Mouse (Mus musculus) splenic B cell, adult 2 months (primary cell): Measurements from ENCODE around the gene Ddit4.

Experiments used
- DNase-seq: peaks from one replicate; pipeline ENCODE4 v3.0.0-alpha.2; 2011; ENCODE audit warnings: low read depth, low spot score
- H3K27me3 ChIP-seq: 2 replicates; pipeline ENCODE4 v1.6.1; 2012; ENCODE audit warnings: mild to moderate bottlenecking, low read length, moderate library complexity, mixed read lengths; ENCODE audit not compliant: control insufficient read depth, poor library complexity, insufficient read depth, severe bottlenecking
- H3K36me3 ChIP-seq: 2 replicates; pipeline ENCODE4 v1.6.1; 2012; ENCODE audit warnings: mild to moderate bottlenecking, low read length, moderate library complexity, mixed read lengths; ENCODE audit not compliant: control insufficient read depth, poor library complexity, insufficient read depth, severe bottlenecking

Ddit4 gene

GRCm38 (mm10) chr10:59978401-59978800 is 26.8 kb upstream of the Ddit4 start:
- H3K36me3 ChIP-seq = no peaks in the 10 kb centered on the region
- no peak for DNase-seq
- no peaks in the 10 kb centered on the region for H3K27me3 ChIP-seq

- Histone ChIP-seq H3K27me3 (no peaks in the 10 kb centered on the region), H3K36me3 (no peaks in the 10 kb centered on the region)
- DNase-seq = no peak
Observed at GRCm38 (mm10) chr10:59977715-59978343, 26.2 kb upstream of the Ddit4 start.

DNA sequence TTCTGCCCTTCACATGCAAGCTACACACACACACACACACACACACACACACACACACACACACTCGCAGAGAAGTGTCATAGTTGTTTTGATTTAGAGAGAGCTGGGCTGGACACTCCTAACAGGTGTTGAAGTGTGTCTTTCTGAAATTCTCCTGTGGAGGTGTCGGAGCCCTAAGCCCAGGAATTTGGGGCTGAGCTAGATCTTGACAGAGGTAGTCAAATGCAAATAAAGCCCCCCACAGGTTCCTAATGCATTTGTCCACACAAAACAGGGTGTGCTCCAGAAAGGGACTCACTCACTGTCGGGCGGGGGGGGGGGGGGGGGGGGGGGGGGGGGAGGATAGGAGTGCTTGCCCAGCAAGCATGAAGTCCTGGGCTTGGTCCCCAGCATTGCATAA is 25.5 kb upstream of the Ddit4 start:
- Histone ChIP-seq H3K36me3 (no peaks in the 10 kb centered on the region), H3K27me3 (no peaks in the 10 kb centered on the region)
- no peak for DNase-seq

DNA sequence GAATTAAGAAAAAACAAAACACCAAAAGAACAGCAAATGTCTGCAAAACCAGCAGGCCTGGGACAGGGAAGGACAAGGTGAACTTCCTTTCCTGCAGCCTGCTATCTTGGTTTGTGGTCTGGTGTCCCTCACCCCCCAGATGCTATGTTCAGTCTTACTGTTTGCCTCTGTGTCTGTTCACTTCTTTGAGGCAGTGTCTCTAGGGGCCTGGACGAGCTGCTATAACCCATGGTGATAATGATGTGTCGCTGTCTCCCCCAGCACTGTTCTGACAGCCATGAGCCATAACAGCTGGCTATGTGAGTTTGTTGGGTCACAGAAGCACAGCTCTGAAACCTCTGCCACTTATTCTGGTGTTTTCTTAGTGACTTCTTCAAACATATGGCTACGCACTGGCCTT is 23.2 kb upstream of the Ddit4 start:
- DNase-seq = peak; percentile 55
- no peaks in the 10 kb centered on the region for H3K27me3 ChIP-seq
- no peaks in the 10 kb centered on the region for H3K36me3 ChIP-seq

GRCm38 (mm10) chr10:59974191-59974664 is 22.6 kb upstream of the Ddit4 start:
- Histone ChIP-seq H3K36me3 (no peaks in the 10 kb centered on the region), H3K27me3 (no peaks in the 10 kb centered on the region)
- DNase-seq = peak; percentile 75

DNA sequence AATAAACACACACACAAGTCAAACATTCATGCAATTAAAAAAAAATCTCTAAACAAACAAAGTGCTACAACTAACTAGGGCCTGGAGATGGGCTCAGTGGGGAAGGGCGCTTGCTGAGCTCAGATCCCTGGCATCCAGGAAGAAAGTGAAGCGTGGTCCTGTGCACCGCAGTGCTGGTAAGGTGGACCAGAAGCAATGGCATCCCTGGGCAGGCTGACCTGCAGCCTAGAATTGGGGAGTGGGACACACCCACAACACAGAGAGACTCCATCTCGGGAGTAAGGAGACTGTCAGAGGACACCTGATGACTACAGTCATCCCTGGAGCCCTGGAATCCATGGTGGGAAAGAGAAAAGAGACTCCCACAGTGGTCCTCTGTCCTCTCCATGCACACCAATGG is 21.8 kb upstream of the Ddit4 start:
- H3K36me3 ChIP-seq = no peaks in the 10 kb centered on the region; the same call in 1 of the 2 replicates
- DNase-seq = no peak
- no peaks in the 10 kb centered on the region for H3K27me3 ChIP-seq

DNA sequence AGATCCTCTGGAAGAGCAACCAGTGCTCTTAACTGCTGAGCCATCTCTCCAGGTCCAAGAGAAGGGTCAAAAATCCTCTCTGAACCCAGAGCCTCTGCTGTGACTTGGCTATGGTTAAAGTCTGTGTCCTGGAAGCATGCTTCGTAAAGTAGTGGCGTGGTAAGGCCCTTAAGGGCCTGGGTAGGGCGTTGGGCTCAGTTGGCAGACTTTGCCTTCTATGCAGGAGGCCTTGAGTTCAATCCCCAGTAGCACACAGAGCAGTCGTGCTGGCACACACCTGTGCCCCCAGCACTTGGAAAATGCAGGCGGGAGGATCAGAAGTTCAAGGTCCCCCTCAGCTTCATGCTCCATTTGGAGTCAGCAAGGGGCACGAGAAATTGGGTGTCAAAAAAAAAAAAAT is 21.4 kb upstream of the Ddit4 start:
- no peaks in the 10 kb centered on the region for H3K27me3 ChIP-seq
- no peak for DNase-seq
- no peaks in the 10 kb centered on the region; the same call in 1 of the 2 replicates for H3K36me3 ChIP-seq

- H3K27me3 ChIP-seq = no peaks in the 10 kb centered on the region
- no peak for DNase-seq
- no peaks in the 10 kb centered on the region; the same call in 1 of the 2 replicates for H3K36me3 ChIP-seq
Observed at GRCm38 (mm10) chr10:59972534-59972933, 20.9 kb upstream of the Ddit4 start.

DNA sequence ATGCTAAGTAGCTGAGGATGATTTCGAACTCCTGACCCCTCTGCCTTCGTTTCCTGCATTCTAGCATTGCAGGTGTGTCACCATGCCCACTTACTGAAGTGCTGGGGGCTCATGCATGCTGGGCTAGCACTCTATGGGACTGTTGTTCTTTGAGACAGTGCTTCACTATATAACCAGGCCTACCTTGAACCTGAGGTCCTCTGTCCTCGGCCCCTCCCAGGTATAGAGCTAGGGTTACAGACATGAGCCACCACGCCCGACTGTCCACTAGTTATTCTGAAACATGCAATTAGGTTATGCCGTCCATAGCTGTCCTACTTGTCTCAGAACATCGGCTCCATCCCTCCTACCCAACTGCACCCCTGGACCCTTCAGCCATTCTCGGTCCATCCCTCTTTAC is 20.2 kb upstream of the Ddit4 start:
- no peak for DNase-seq

GRCm38 (mm10) chr10:59970450-59971062 is 18.9 kb upstream of the Ddit4 start:
- DNase-seq = no peak
- Histone ChIP-seq H3K27me3 (no peaks in the 10 kb centered on the region), H3K36me3 (no peaks in the 10 kb centered on the region; the same call in 1 of the 2 replicates)

More for the DNA sequence above, 20.2 kb upstream of the Ddit4 start:
- Histone ChIP-seq H3K27me3 (no peaks in the 10 kb centered on the region), H3K36me3 (no peaks in the 10 kb centered on the region; the same call in 1 of the 2 replicates)

GRCm38 (mm10) chr10:59969821-59970449 is 18.3 kb upstream of the Ddit4 start:
- Histone ChIP-seq H3K36me3 (no peaks in the 10 kb centered on the region; the same call in 1 of the 2 replicates), H3K27me3 (no peaks in the 10 kb centered on the region)
- DNase-seq = peak; percentile 26

DNA sequence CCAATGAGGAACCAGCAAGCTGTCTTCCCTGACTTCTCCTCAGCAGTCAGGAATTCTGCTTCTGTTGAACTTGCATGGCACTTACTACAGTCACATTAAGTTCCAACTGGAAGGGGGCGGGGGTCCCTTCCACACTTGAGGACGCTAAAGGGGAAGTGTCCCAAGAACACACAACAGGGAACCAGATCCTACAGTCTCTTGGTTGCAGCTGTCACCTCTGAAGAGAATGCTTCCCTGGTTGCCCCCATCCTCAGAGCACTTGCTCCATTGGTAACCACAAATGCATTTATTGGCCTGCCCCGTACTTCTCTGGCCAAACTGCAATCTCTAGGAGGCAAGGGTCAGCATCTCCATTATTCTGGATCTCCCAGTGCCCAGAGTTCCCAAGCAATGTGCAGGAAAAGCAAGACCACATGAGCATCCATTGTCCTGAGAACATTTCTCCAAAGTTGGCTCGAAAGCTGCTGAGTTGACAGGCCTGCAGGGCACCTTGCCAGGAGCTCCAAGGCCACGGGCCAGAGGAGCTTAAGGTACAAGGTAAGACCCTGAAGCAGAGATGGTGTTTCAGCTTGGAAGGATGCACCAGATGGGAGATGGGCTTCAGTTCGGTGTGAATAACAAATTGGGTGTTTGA is 15.8 kb upstream of the Ddit4 start:
- Histone ChIP-seq H3K27me3 (no peaks in the 10 kb centered on the region), H3K36me3 (no peaks in the 10 kb centered on the region; the same call in 1 of the 2 replicates)
- no peak for DNase-seq

GRCm38 (mm10) chr10:59966743-59967142 is 15.1 kb upstream of the Ddit4 start:
- Histone ChIP-seq H3K36me3 (no peaks in the 10 kb centered on the region; the same call in 1 of the 2 replicates), H3K27me3 (no peaks in the 10 kb centered on the region)
- DNase-seq = no peak

- Histone ChIP-seq H3K27me3 (no peaks in the 10 kb centered on the region), H3K36me3 (no peaks in the 10 kb centered on the region; the same call in 1 of the 2 replicates)
- DNase-seq = no peak
Observed at GRCm38 (mm10) chr10:59965788-59966187, 14.2 kb upstream of the Ddit4 start.

DNA sequence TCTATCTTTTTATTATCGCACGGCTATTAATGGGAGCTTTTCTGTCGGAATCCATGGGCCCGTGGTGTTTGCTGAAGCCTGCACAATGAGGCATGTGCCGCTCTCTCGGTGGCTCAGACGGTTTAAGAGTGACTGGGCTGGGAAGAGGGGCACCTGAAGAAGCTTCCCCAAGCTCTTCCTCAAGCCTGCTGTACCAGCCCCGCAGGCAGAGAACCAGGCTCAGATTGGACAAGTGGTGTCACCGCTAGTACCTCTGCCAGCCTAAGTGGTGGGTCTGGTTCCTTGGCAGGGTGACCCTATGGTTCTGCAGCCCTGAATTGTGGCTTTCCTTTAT is 13.7 kb upstream of the Ddit4 start:
- Histone ChIP-seq H3K27me3 (no peaks in the 10 kb centered on the region), H3K36me3 (no peaks in the 10 kb centered on the region; the same call in 1 of the 2 replicates)
- no peak for DNase-seq
